Mouse (Mus musculus) heart, embryonic 12.5 days (tissue): Measurements from ENCODE around the gene Olfr559. TPM values are rescaled to one million over a fixed set of nuclear protein-coding genes. Genes with fewer than 3 reads are reported as not detected.
A peak's percentile ranks its signal among the peaks of the same experiment; 100 is the strongest.

Experiments
- ATAC-seq: fragments of 200-750 bp; cut with Nextera tagmentation; 2 replicates; pipeline ENCODE4 v1.8.0; 2017; ENCODE audit warnings: moderate TSS enrichment, moderate library complexity; ENCODE audit not compliant: insufficient number of reproducible peaks, low FRiP score
- H3K27ac ChIP-seq: fragments of 300-500 bp; sonication (generic); 2 replicates; pipeline ENCODE4 v1.5.1; 2016; ENCODE audit warnings: mild to moderate bottlenecking, moderate library complexity; ENCODE audit not compliant: poor library complexity, severe bottlenecking
- H3K27me3 ChIP-seq: fragments of 300-500 bp; sonication (generic); replicated peaks from 2 replicates; pipeline ENCODE4 v1.6.1; 2016; ENCODE audit warnings: mild to moderate bottlenecking, moderate library complexity
- H3K36me3 ChIP-seq: fragments of 300-500 bp; sonication (generic); 2 replicates; pipeline ENCODE4 v1.6.1; 2016; ENCODE audit warnings: mild to moderate bottlenecking, moderate library complexity
- H3K4me1 ChIP-seq: fragments of 300-500 bp; sonication (generic); replicated peaks from 2 replicates; pipeline ENCODE4 v1.6.1; 2016; ENCODE audit warnings: mild to moderate bottlenecking
- H3K4me2 ChIP-seq: fragments of 300-500 bp; sonication (generic); 2 replicates; pipeline ENCODE4 v1.6.1; 2016; ENCODE audit warnings: mild to moderate bottlenecking, moderate library complexity
- H3K4me3 ChIP-seq: fragments of 300-500 bp; sonication (generic); 2 replicates; pipeline ENCODE4 v1.5.1; 2016; ENCODE audit warnings: mild to moderate bottlenecking
- H3K9ac ChIP-seq: fragments of 300-500 bp; sonication (generic); 2 replicates; pipeline ENCODE4 v1.6.1; 2016; ENCODE audit warnings: mild to moderate bottlenecking, moderate library complexity
- H3K9me3 ChIP-seq: fragments of 300-500 bp; sonication (generic); replicated peaks from 2 replicates; pipeline ENCODE4 v1.6.1; 2016; ENCODE audit warnings: mild to moderate bottlenecking, moderate library complexity
- WGBS: fragments of 180-500 bp; shearing (Covaris S2); methylation state at CpG from one replicate; pipeline ENCODE4 v1.1.7; 2016; 5-methylcytosine and 5-hydroxymethylcytosine counted together
- polyA plus RNA-seq: library from polyadenylated mRNA; unstranded; fragments of >200 nt; fragmentation: Nextera tagmentation; extraction: Ambion mirVana; gene quantifications from 2 replicates; pipeline ENCODE4 v1.2.1, GENCODE M21; 2016

The Olfr559 gene
- not detected in 2 replicates for polyA plus RNA-seq

DNA sequence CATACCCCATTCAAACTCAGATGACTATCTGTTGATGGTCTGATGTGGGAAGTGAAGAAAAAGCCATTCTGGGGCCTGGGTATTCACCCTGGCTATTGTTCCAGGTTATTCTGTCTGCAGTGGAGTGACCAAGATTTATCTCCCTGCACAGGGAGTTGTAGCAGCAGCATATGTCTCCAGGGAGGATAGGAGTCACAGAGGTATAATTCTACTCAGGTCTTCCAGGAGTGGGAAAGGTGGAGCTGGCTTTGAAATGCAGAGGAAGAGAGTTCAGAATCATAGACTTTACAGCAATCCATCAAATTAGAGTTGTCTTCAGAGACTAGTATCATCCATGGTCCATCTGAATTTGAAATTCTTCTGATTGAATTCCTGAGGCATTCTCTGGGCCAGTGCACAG lies at the start of gene Olfr559:
Olfr559 (minus strand) TSS at position 101 of the 400 bp plus-strand sequence.
- no peak for ATAC-seq
- no peaks in the 10 kb centered on the region for H3K27me3 ChIP-seq
- no peak within 1 kb of the TSS for H3K4me3 ChIP-seq

GRCm38 (mm10) chr7:102770921-102771320 lies 43.6 kb upstream of the Olfr559 start, which contains the start of gene Olfr561:
Gene Olfr561 (plus strand): TSS chr7:102771221.
- Histone ChIP-seq H3K9ac (no peak within 1 kb of the TSS), H3K4me1 (no peaks in the 10 kb centered on the region), H3K4me2 (no peak within 1 kb of the TSS), H3K27me3 (no peaks in the 10 kb centered on the region), H3K27ac (no peak within 1 kb of the TSS), H3K4me3 (no peak within 1 kb of the TSS), H3K36me3 (no peaks in the 10 kb centered on the region), H3K9me3 (no peaks in the 10 kb centered on the region)
- no peak for ATAC-seq
- WGBS, result 70% methylated on average over 2 of the region's 2 CpGs

More for the DNA sequence above, at the start of gene Olfr559:
- no peak within 1 kb of the TSS for H3K27ac ChIP-seq
- no peak within 1 kb of the TSS for H3K9ac ChIP-seq
- no peaks in the 10 kb centered on the region for H3K36me3 ChIP-seq
- no peaks in the 10 kb centered on the region for H3K4me1 ChIP-seq
- no peak within 1 kb of the TSS for H3K4me2 ChIP-seq
- H3K9me3 ChIP-seq, result no peaks in the 10 kb centered on the region

DNA sequence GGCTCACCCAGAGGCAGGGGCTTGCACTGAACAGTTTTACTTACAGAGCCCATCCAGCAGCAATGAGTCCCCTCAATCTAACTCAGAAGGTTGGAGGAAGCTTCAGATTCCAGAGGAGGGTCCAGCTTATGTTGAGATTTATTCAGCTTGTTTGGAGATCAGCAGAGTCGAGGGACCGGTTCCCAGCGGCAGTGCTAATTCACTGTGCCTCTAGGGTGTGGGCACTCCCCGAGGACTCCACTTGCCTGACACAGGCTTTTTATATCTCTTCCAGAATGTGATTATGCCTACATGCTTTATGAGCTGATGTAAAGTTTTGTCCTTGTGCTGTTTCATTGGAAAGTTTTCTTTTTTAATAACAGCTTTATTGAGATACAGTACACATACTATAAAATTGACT lies 32.0 kb upstream of the Olfr559 start, which contains the start of the genes Olfr560 and Olfr78:
Olfr560 (minus strand) TSS at position 101 of the 400 bp plus-strand sequence.
Olfr78 (minus strand) TSS at position 206 of the 400 bp plus-strand sequence.
- no peak for ATAC-seq
- WGBS, result 65% methylated on average over 4 of the region's 4 CpGs
- Histone ChIP-seq H3K27ac (no peak within 1 kb of the TSS), H3K4me3 (no peak within 1 kb of the TSS), H3K9ac (no peak within 1 kb of the TSS), H3K27me3 (no peaks in the 10 kb centered on the region), H3K9me3 (no peaks in the 10 kb centered on the region), H3K4me1 (no peaks in the 10 kb centered on the region), H3K36me3 (no peaks in the 10 kb centered on the region), H3K4me2 (no peak within 1 kb of the TSS)

DNA sequence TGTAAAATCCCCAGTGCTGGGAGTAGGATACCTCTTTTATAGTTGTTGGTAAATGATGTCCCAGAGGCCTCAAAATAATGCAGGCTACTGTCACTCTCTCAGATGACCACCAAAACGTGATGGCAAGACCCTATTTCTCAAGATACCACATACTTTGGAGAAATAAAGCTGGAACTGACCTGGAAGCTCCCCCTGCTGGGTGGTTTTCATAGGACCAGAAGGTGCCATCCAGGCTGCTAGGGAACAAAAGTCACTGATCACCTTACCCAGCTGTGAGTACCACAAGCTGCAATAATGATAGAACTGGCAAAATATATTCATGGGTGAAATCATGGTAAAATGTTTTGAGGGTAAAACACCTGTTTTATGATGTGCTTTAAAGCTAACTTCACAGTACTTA lies 24.8 kb upstream of the Olfr559 start:
- Histone ChIP-seq H3K9me3 (no peaks in the 10 kb centered on the region), H3K4me3 (no peak overlapping the region), H3K36me3 (no peaks in the 10 kb centered on the region), H3K4me1 (no peaks in the 10 kb centered on the region), H3K27ac (no peak overlapping the region), H3K27me3 (no peaks in the 10 kb centered on the region), H3K9ac (no peak overlapping the region), H3K4me2 (no peak overlapping the region)
- 9% methylated on average over 1 of the region's 1 CpGs for WGBS
- ATAC-seq, result no peak

- Histone ChIP-seq H3K4me3 (no peak overlapping the region), H3K27me3 (no peaks in the 10 kb centered on the region), H3K4me2 (no peak overlapping the region), H3K9me3 (no peaks in the 10 kb centered on the region), H3K9ac (no peak overlapping the region), H3K36me3 (no peaks in the 10 kb centered on the region), H3K27ac (no peak overlapping the region), H3K4me1 (no peaks in the 10 kb centered on the region)
- ATAC-seq, result no peak
- 42% methylated on average over 2 of the region's 2 CpGs for WGBS
Measured at GRCm38 (mm10) chr7:102737705-102738104, 10.4 kb upstream of the Olfr559 start.

- ATAC-seq, result no peak
Measured at GRCm38 (mm10) chr7:102733793-102734192, 6.5 kb upstream of the Olfr559 start.

DNA sequence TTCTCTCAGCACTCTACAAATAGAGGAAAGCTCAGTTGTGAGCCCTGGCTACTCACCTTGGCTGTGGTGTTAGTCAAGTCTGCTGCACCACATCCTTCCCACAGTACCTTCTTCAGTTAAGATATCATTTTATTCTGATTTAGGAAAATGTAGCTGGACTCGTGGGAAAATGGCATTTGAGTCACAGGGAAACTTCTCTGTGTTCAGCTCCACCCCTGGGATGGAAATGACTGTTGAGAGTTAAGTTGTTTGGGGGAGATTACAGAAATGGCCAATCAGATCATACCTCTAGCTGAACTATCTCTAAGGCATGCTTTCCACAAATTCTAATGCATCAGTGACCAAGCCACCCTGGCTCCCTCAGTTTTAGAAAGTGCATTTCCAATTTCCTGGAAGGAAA lies 8.3 kb downstream of the Olfr559 start, which contains the start of gene Olfr33:
Olfr33 (minus strand) TSS at position 101 of the 400 bp plus-strand sequence.
- Histone ChIP-seq H3K36me3 (no peaks in the 10 kb centered on the region), H3K27ac (no peak within 1 kb of the TSS), H3K4me3 (no peak within 1 kb of the TSS), H3K9me3 (no peaks in the 10 kb centered on the region), H3K27me3 (no peaks in the 10 kb centered on the region), H3K4me1 (no peaks in the 10 kb centered on the region), H3K9ac (no peak within 1 kb of the TSS), H3K4me2 (no peak within 1 kb of the TSS)
- 45% methylated on average over 1 of the region's 1 CpGs for WGBS
- ATAC-seq, result no peak

More at GRCm38 (mm10) chr7:102733793-102734192, 6.5 kb upstream of the Olfr559 start:
- H3K4me2 ChIP-seq, result no peak overlapping the region
- 20% methylated on average over 1 of the region's 1 CpGs for WGBS
- H3K4me3 ChIP-seq, result no peak overlapping the region
- no peak overlapping the region for H3K27ac ChIP-seq
- no peak overlapping the region for H3K9ac ChIP-seq
- no peaks in the 10 kb centered on the region for H3K27me3 ChIP-seq
- H3K36me3 ChIP-seq, result no peaks in the 10 kb centered on the region
- no peaks in the 10 kb centered on the region for H3K9me3 ChIP-seq
- H3K4me1 ChIP-seq, result no peaks in the 10 kb centered on the region

DNA sequence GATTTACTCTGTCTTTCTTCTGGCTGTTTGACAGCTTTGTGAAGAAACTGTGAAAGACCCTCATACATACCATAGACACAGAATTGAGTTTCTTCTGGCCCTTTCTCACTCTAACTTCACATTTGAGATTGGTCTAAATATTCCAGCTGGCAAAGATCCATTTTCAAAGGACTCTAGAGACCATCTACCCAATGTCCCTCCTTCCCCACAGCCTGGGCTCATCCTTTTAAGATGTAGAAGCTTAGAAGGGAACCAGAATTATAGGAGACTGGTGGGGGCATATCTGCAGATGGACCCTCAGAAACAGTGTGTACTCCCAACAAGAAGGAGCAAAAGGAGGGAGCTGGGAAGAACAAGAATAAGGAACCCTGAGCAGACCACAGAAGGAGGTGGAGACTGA lies 25.4 kb downstream of the Olfr559 start, which contains the start of gene Olfr558:
Olfr558 (plus strand) TSS at position 301 of the 400 bp plus-strand sequence.
- no peak within 1 kb of the TSS for H3K9ac ChIP-seq
- H3K27me3 ChIP-seq, result no peaks in the 10 kb centered on the region
- ATAC-seq, result no peak
- H3K4me2 ChIP-seq, result no peak within 1 kb of the TSS
- H3K36me3 ChIP-seq, result no peaks in the 10 kb centered on the region
- no peak within 1 kb of the TSS for H3K27ac ChIP-seq
- H3K4me3 ChIP-seq, result no peak within 1 kb of the TSS
- H3K9me3 ChIP-seq, result no peaks in the 10 kb centered on the region
- no peaks in the 10 kb centered on the region for H3K4me1 ChIP-seq

DNA sequence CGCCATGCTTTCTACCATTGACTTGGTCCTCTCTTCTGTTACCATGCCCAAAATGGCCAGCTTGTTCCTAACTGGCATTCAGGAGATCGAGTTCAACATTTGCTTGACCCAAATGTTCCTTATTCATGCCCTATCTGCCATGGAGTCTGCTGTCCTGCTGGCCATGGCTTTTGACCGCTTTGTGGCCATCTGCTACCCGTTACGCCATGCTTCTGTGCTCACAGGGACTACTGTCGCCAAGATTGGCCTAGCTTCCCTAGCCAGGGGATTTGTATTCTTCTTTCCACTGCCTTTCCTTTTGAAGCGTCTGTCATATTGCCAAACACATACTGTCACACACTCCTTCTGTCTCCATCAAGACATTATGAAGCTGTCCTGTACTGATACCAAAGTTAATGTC lies 28.8 kb downstream of the Olfr559 start:
- ATAC-seq, result no peak
- Histone ChIP-seq H3K9me3 (no peaks in the 10 kb centered on the region), H3K4me1 (no peaks in the 10 kb centered on the region), H3K36me3 (no peaks in the 10 kb centered on the region), H3K4me2 (no peak overlapping the region), H3K9ac (no peak overlapping the region), H3K4me3 (no peak overlapping the region), H3K27me3 (no peaks in the 10 kb centered on the region), H3K27ac (no peak overlapping the region)
- WGBS, result 79% methylated on average over 7 of the region's 7 CpGs

- Histone ChIP-seq H3K36me3 (no peaks in the 10 kb centered on the region), H3K9ac (no peak within 1 kb of the TSS), H3K9me3 (no peaks in the 10 kb centered on the region), H3K4me2 (no peak within 1 kb of the TSS), H3K27me3 (no peaks in the 10 kb centered on the region), H3K4me3 (no peak within 1 kb of the TSS), H3K27ac (no peak within 1 kb of the TSS), H3K4me1 (no peaks in the 10 kb centered on the region)
- ATAC-seq, result no peak
- 65% methylated on average over 5 of the region's 5 CpGs for WGBS
Measured at GRCm38 (mm10) chr7:102695358-102696125, 31.7 kb downstream of the Olfr559 start, which contains the start of gene Olfr557. Gene Olfr557 (plus strand): TSS chr7:102695910.

DNA sequence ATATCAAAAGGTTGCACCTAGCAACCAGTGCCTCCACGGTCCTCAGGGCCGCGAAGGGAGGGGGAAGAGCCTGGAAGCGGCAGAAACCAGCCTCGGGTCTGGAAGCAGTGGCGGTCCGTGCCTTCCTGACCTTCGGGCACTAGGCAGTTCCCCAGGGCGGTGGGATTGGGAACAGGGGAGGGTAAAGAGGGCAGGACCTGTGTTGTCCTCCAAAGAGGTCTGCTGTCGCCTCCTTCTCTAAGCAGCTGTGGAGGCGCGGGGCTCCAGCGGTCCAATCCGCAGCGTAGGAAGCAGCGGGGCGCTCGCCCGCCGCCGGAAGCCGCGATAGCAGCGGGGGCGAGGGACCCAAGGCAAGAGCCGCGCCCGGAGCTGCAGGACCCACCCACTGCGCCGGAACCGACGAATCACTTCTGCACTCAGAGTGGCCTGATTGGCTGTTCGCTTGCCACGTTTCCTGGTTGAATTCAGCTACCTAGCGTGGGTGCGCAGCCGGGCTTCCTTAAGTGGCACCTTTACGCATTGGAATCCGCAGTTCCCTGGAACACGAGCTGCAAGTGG lies 40.3 kb downstream of the Olfr559 start, which contains the start of gene Trim68:
Trim68 (minus strand) TSS at position 384 of the 558 bp plus-strand sequence.
- WGBS, result under 1% methylated on average over 39 of the region's 40 CpGs

More for the DNA sequence above, 40.3 kb downstream of the Olfr559 start, which contains the start of gene Trim68:
- Histone ChIP-seq H3K4me3 (peak within 1 kb of the TSS; percentile 78), H3K9me3 (no peaks in the 10 kb centered on the region), H3K27me3 (no peaks in the 10 kb centered on the region), H3K9ac (peak within 1 kb of the TSS; percentile 87), H3K27ac (peak within 1 kb of the TSS; percentile 89), H3K4me2 (peak within 1 kb of the TSS; percentile 64), H3K4me1 (no peaks in the 10 kb centered on the region; the same call in 1 of the 2 replicates), H3K36me3 (peaks cover 18% of the 10 kb centered on the region)
- ATAC-seq, result peak; percentile 99
